Mouse (Mus musculus): ENCODE results near the gene Stxbp5.
A peak's percentile ranks its signal among the peaks of the same experiment; 100 is the strongest.
"Not testable (repeated sequence)": the region's sequence is repeated elsewhere in the genome, so short reads cannot be mapped to it uniquely, and the experiment has no call there.

Gene Stxbp5

DNA sequence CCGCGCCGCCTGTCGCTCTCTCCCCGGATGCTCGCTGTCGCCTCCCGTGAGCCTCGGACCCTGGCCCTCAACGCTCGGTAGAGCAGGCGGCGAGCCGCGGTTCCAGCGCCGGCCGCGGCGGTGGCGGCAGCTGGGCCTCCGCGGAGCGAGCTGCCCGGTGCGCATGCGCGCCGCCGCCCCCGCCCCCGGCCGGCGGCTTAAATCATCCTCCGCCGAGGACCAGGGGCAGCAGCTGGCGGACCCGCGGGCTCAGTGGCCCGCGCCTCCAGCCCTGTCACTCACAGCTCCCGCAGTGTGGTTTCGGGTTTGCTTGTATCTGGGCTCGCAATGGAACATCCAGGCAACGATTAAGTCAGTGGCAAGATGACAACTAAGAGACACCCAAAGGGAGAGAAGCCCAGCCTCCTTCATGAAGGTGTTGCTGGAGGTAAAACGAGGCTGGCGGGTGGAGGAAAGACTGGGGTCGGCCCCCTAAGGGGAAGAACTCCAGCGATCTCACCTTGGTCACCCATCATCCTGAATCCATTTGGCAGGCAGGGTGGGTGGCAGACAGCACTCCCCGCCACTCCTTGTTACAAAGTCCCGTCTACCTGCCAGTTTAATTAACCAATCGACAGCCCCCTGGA lies at the start of gene Stxbp5:
Gene Stxbp5 (minus strand): TSS at position 9 of the 626 bp plus-strand sequence.
- DNase-seq = peak; percentile 50 to 57

DNA sequence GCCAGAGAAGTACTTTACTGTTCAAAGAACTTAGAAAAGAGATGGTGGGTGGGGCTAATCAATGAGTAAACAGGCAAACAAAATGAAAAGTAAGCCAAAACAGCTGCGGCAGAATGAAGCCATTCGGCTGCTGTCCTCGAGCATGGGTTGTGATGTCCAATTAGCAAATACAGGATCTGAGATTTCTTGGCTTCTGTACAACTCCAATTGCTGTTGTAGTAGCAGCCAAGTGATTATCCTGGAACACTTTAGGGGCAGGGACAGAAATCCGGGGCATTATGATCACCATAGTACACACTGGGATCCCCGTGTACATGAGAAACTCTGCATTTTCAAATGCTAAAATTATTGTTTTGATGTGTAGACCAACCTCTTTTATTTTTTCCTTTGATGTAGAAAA lies 11.5 kb upstream of the Stxbp5 start:
- DNase-seq = no peak

DNA sequence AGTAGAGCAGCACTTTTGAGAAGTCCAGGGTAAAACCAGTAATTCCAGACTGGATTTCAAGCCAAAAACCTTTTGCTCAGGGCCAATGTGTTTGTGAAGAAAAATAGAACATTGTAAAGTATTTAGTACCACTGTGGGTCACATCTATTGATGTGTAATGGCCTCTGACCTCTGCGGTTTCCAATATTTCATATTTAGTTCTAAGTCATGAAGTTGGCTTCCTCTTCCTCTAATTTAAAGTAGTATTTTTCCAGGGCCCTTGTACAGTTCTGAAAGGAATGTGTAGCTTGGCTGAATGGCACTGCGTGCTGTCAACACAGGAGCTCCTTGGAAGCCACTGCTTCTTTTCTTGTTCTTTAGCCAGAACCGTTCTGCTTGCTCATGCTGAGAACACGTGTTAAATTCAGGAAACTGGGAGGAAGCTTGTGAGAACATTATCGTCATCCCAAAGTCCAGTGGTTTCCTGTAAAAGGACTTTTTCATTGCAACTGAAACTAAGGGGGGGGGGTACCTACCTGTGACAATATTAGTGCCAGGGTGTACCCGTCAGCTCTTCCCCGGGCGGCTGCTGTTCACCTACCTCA lies 7.1 kb upstream of the Stxbp5 start:
- DNase-seq = no peak

DNA sequence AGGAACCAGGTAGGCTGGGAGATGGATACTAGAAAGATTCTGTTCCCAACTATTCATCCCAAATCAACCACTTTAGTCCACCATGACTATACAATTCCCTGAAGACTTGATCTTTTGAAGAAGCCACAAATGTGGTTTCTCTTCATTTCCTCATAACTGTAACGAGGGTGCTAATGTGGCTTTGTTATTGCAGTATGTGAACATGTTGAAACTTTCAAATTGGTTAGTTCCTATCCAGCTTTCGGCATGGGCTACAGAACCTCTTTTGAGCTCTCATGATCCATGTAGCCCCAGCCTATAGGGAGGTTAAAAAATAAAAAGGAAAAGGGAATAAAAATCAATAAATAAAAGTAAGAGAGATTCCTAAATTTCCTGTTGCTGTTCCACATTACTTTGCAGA lies 6.6 kb upstream of the Stxbp5 start:
- no peak for DNase-seq

DNA sequence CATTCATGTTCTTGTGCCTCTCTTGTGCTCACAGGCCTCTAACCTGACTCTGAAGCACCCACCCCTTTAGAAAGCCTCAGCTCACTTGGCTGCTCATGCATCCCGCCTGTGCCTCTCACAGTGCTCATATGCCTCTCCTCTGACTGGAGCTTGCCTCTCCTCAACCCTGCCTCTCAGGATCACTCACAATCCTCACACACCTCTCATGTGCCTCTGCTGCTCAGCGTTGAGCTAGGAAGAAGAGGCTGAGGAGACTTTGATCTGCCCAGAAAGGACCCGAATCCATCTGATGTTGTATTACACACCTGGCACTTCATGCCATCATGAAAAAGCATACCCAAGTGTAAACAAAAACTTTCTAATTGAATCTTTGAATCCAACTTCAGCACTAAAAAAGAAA lies 5.3 kb upstream of the Stxbp5 start:
- DNase-seq = no peak

DNA sequence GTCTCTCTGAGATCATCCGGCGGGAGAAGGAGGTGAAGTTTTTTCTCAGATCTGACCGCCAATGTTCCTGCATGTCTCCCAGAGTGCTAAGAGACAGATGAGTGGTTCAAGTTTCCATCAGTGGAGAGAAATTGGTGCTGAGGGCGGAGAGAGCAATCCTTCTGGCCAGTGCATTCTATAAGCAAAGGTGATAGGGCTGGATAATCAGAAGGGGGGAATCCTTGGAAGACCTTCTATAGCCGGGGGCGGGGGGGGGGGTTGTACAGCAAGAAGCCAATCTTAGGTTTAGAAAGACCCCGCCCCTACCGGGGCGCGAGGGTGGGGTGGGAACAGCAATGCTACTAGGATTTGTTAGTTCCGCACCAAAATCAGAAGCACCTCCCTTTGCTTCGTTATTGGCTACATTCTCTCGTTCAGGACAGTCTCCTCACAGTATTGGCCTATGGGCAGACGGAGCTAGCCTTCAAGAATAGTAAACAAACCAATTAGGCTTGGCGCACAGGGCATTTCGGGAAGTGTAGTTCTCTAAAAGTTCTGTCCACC lies 889 bp upstream of the Stxbp5 start:
- peak; percentile 74 to 86 for DNase-seq

DNA sequence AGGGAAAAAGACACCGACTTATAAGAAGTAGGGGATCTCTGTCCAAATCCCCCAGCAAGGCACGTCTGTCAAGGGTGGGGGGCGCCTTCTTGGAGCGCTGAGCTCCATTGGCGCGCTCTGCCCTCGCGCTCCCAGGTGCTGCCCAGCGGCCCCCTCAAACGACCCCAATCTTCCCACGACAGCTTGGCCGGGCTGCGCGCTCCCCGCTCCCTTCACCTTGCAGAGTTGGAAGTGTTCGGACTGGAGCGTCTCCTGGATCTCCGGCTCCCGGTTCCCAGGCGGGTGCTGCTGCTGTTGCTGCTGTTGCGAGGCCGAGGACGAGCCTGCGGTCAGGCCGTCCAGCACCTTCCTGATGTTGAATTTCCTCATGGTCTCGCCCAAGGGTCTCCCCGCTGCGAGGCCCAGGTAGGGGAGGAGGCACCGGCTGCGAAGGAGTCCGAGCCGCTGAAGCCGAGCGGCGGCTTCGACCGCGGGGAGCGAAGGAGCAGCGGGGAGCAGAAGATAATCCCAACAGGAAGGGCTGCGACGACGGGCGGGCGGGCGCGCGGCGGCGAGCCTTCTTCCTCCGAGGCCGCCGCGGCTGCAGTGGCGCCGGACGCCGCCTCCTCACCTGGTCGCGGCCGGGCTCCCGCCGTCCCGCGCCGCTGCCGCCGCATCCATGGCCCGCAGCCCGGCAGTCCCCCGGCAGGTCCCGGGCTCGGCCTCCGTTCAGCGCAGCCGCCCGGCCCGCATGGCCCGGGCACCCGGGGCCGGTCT lies 386 bp downstream of the Stxbp5 start:
- peak; percentile 32 to 35 for DNase-seq

DNA sequence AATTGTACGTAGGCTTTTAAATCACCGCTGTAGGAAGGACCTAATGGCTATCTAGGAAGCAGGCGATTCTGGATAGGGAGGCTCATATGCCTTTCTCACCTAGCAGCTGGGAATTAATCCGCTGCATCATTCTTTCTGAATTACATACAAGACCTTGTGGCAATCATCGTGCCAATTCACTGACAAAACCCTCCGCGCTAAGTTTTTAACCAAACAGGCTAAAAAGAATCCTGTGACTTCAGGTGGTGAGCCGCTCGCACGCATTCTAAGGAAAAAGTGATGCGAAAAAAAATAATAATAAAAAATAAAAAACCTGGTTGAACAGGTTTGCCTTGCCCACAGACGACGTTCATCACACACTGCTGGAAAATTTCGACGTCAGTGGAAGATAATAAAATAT lies 1.1 kb downstream of the Stxbp5 start:
- no peak for DNase-seq

DNA sequence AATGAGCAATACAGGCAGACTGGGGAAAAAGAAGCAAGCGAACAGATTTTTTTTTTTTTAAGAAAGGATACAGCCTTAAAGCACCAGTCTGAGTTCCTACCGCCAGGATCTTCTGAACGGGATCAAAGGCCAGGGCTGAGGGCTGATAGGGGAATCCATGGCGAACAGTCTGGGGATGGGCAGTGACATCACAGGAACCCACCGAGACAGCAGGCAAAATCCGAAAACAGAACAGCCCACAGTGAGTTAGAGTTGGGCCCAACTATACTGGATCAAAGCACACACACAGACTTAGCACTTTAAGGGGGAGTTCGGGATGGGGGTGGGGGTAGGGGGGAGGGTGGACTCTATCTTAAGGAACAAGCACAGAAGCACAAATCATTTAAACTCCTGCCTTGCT lies 1.8 kb downstream of the Stxbp5 start:
- DNase-seq = no peak

DNA sequence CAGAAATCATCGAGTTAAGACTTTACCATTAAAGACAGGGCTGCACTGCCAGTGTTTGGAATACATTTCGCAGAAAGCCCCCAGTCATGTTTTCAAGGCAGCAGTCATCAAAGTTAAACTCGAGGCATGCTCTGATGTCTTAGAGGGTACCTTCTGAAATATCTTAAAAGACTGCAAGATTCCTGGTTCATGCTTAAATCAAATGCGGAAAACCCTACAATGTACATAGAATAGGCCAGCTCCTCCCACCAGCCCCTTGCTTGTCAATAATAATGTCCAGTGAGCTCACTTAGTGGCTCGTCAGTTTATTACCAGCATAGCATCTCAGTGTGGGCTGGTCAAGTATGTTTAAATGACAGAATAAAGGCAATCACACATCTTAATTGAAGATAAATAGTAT lies 3.0 kb downstream of the Stxbp5 start:
- DNase-seq = no peak

DNA sequence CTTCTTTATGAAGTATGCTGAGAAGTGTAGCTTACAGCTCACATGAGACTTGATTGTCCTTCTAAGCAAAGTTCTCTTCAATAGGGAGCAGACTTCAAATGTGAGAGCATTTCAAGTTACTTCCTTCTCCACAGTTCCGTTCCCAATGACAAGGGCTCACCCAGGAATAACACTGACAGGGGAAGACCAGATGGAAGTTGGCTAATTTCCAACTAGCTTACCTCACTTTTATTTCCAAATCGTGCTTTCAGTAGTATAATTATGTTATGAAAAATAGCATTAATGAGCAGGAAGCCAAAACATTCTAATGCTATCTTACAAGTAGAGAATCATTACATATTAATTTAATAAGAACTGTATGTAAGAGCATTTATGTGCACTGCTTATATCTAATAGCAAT lies 7.3 kb downstream of the Stxbp5 start:
- no peak for DNase-seq

DNA sequence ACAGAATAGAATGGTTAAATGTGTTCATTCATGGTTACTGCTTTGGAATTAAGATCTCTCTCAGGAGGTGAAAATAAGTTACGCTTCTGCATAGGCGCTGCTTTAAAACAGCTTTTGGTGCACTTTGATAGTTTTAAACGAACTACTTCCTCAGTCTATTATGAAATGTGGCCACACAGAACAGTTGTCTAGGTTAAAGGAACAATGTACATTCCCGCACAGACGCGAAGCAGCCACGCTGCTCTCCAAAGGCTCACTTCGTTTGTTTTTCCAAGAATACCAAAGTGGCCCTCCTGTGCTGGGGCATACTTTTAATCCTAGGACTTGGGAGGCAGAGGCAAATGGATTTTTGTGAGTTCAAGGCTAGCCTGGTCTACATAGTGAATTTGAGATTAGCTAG lies 11.2 kb downstream of the Stxbp5 start:
- no peak for DNase-seq

DNA sequence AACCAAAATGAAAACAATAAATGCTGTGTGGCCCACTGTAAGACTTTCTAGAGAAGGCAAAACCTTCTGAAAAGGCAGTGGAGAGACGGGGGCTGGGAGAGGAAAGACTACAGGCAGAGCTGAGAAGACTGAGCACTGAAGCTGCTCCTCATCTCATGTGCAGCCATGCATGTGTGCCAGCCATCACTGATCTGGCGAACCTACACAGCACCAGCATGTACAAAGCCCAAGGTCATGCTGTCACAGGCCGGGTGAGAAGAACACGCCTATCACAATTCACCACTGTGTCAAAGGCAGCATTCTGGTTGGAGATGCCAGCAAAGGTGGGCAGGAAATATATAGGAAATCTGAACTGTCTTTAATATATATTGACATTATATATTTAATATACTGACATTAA lies 12.2 kb downstream of the Stxbp5 start:
- no peak for DNase-seq

DNA sequence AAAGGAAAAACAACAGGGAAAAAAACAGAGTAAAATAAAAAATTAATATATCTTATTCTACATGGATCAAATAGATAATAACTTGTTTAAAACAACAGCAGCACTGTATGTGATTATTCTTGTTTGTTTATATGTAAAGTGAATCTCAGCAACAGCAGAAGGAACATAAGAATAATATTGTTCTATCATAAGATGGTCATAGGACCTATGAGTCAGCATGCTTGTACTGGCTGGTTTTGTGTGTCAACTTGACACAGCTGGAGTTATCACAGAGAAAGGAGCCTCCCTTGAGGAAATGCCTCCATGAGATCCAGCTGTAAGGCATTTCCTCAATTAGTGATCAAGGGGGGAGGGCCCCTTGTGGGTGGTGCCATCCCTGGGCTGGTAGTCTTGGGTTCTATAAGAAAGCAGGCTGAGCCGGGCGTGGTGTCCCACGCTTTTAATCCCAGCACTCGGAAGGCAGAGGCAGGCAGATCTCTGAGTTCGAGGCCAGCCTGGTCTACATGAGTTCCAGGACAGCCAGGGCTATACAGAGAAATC lies 19.0 kb downstream of the Stxbp5 start:
- DNase-seq = not testable (repeated sequence)

DNA sequence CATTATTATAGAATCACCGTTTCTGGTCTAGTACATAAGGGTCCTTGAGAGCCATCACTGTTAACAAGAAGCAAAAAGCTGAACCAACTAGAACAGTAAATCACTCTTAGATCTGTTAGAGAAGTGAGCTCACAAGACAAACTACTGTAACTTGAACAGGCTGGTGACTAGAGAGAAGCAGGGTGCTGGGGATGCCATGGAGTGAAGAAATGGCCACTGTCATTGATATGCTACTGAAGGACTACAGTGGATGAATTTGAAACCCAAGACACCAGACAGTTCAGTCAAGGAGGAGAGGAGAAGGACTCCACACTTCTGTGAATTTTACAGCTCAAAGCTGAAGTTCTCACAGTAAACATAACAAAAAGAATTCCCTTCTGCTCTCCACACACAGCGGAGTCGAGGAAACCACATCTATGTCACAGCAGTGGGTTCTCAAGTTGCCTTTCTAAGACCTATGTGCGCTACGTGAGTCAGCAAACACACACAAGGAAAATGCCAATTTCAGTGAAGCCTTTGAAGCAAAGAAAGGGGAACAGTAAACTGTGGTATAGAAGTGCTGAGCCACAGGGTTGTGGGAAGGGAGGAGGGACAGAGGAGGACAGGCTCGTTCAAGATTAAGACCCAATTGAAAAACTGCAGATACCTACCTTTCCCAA lies 20.7 kb downstream of the Stxbp5 start:
- no peak for DNase-seq

DNA sequence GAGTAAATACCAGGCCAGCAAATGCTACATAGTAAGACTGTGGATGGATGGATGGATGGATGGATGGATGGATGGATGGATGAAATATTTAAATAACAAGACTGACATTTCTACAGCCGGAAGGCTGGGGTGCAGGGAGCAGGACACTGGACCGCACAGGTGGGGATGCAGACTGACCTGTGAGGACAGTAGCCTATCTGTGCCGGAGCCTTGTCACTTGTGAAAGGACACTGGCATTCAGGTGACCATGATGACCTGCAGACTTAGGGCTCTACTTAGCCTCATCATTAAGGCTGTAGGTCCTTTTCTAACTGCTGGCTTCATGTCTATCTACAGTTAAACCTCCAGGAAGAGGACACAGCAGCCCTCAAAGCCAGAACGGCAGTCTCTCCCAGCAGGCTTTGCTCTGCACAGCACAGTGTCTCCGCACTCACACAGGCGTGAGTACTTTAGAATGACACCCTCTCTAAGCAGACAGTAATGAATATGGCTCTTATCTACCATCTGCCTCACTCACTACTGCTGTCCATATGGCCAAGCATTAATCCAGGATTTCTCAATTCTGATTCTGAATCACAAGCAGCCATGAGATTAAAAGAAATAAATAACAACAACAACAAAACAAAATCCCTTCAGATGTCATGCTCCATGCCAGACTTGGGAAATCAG lies 21.9 kb downstream of the Stxbp5 start:
- no peak for DNase-seq

DNA sequence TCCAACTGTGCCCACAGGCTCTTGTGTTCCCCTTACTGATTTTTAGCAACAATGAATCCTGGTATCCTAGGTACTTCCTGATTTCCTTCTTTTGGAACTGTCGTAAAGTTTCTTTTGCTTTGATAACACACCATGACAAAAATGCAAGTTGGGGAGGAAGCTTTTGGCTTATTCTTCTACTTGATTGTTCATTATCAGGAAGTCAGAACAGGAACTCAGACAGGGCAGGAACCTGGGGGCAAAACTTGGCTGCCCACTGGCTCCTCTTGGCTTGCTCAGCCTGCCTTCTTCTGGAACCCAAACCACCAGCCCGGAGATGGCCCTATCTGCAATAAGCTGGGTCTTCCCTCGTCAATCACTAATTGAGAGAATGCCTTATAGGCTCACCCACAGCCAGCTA lies 25.0 kb downstream of the Stxbp5 start:
- DNase-seq = no peak

DNA sequence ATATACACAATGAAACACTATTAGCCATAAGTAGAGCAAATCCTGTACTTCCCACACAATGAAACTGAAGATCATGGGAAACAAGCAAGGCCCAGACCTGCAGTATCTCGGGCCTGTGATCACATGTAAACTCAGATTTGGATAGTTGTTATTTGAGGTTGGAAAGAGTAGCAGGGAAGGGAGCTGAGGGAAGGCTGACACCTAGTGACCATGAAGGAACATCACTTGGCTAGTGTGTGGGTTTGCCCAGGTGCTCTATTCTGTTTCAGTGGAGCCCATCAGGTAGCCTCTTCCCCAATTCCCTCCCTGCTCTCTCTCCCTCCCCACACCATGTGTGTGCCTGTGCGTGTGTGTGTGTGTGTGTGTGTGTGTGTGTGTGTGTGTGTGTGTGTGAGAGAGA lies 28.7 kb downstream of the Stxbp5 start:
- no peak for DNase-seq

DNA sequence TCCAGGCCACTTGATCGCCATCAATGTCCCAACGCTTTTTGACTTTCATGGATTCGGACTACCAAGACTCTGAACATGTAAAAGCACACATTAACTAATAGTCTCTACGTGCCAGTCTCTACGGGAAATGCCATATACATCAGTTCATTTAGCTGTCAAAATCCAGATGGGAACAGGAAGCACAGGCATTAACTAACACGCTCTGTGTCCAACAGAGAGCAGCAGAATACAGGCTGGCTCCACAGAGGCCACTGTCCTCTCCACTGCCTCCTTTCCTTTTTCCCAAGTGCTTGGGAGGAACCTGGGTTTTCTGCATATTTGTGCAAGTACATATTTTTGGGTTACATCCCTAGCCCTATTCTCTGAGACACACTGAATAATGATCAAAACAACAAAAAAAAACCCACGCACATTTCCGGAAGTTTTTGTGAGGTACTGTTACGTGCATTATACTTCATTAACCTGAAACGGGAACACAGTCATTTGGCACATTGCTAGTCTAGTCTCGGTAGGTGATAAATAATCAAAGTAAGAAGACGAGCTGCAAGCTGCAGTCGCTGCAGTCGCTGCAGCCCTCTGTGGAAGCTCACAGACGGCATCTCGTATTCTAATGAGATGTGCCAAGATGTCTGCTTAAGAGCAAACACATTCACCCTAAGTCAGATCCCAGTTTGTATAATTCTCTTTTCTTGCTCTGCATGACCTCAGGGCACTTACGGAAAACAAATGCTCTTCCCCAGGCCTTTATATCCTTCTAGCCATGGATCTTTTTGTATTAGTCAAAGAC lies 33.9 kb downstream of the Stxbp5 start:
- no peak for DNase-seq

DNA sequence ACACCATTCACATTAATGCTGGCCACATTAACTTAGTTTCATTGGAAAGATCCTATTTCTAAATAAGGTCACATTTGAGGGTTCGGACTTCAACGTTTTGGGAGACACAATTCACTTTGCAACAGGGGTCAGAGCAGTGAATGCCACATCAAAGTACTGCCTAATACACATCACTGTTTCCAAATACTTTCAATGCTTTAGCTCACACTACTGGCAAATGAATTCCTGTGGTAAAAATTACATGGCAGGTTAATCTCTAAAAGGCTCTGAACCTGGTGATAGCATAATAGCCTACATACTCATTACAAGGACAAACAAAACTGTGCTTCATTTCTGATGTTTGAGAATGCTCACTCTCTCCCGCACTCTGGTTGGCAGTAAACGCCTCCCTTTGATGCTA lies 40.9 kb downstream of the Stxbp5 start:
- DNase-seq = no peak

DNA sequence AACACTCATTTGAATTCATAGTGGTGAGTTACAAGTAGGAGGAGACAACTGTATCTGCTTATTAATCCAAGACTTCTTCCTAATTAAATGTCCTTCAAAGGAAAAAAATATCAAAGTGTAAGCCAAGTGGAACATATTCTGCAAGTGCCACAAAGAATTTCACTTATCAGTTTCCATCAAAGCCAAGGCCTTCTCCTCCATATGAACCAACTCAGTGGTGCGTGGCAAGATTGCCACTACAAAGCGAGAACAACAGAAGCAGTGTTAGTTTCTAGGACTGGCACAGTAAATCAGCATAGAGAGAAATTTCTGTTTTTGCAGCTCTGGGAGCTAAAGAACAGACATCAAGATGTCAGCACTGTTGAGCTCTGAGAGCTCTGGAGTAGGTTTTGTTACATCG lies 41.4 kb downstream of the Stxbp5 start:
- DNase-seq = no peak

DNA sequence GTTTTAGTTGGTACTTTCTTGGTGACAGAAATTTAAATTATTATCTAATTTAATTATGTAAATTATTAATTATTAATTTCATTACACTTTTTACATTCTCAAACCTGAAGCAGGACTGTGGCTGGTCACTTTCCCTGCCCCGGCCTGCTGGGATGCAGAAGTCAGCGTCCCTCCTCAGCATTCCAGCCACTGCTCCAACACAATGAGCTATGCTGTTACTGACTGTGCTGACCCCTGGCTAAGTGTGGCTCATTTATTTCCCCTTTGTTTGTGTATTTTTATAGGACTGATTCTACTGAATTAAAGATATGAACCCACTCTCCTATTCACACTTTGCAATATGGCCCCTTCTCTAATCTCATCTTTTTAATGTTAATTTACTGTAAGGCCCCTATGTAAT lies 43.0 kb downstream of the Stxbp5 start:
- no peak for DNase-seq

All from thymus, adult 18-20 months (tissue).